Mouse (Mus musculus) heart, embryonic 15.5 days (tissue): ENCODE measurements around the gene Spata46. TPM values are rescaled to one million over a fixed set of nuclear protein-coding genes. Genes with fewer than 3 reads are reported as not detected.

Experiments used
- ATAC-seq: fragments of 200-750 bp; cut with Nextera tagmentation; replicated peaks from 2 replicates; pipeline ENCODE4 v1.8.0; 2017; ENCODE audit warnings: low read depth, moderate TSS enrichment; ENCODE audit not compliant: insufficient number of reproducible peaks, insufficient read depth, low FRiP score
- H3K27ac ChIP-seq: fragments of 300-500 bp; sonication (generic); 2 replicates; pipeline ENCODE4 v1.5.1; 2015; ENCODE audit warnings: mild to moderate bottlenecking, inconsistent platforms
- H3K27me3 ChIP-seq: fragments of 300-500 bp; sonication (generic); 2 replicates; pipeline ENCODE4 v1.6.1; 2015; ENCODE audit warnings: inconsistent platforms
- H3K36me3 ChIP-seq: fragments of 300-500 bp; sonication (generic); 2 replicates; pipeline ENCODE4 v1.6.1; 2015; ENCODE audit warnings: mild to moderate bottlenecking, inconsistent platforms
- H3K4me1 ChIP-seq: fragments of 300-500 bp; sonication (generic); replicated peaks from 2 replicates; pipeline ENCODE4 v1.6.1; 2015; ENCODE audit warnings: inconsistent platforms
- H3K4me2 ChIP-seq: fragments of 300-500 bp; sonication (generic); 2 replicates; pipeline ENCODE4 v1.6.1; 2015; ENCODE audit warnings: inconsistent platforms, mild to moderate bottlenecking, moderate library complexity
- H3K4me3 ChIP-seq: fragments of 300-500 bp; sonication (generic); 2 replicates; pipeline ENCODE4 v1.5.1; 2015; ENCODE audit warnings: mild to moderate bottlenecking, inconsistent platforms
- H3K9ac ChIP-seq: fragments of 300-500 bp; sonication (generic); 2 replicates; pipeline ENCODE4 v1.6.1; 2015; ENCODE audit warnings: mild to moderate bottlenecking, inconsistent platforms
- H3K9me3 ChIP-seq: fragments of 300-500 bp; sonication (generic); replicated peaks from 2 replicates; pipeline ENCODE4 v1.6.1; 2016; ENCODE audit warnings: inconsistent platforms
- WGBS: fragments of 180-500 bp; shearing (Covaris S2); methylation state at CpG from one replicate; pipeline ENCODE4 v1.1.7; 2015; ENCODE audit warnings: mixed read lengths; 5-methylcytosine and 5-hydroxymethylcytosine counted together
- polyA plus RNA-seq: library from polyadenylated mRNA; unstranded; fragments of >200 nt; fragmentation: Nextera tagmentation; extraction: Ambion mirVana; gene quantifications from 2 replicates; pipeline ENCODE4 v1.2.1, GENCODE M21; 2015

Spata46 gene
- polyA plus RNA-seq, 1 experiment from 2014 or later = 1.7 TPM

DNA sequence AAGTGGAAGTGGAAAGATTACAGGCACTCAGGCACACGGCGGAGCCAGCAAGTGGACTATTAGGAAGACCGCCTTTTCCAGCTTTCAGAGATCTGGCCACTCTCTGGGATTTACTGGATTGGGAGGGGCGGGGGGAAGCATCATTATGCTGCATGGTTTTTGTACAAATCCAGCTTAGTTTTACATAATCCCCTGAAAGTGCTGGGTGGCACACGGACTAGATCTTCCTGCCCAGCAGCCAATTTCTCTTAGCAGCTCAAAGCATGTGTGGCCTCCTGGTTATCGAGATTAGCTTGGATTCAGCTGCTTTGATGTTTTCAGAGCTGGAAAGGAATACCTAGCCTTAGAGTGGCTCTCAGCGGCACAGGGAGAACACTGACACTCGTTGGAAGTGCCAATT, 34.5 kb downstream of the Spata46 start:
- Histone ChIP-seq H3K4me3 (no peak overlapping the region), H3K9me3 (no peaks in the 10 kb centered on the region), H3K4me2 (no peak overlapping the region), H3K36me3 (no peaks in the 10 kb centered on the region), H3K27ac (no peak overlapping the region), H3K27me3 (no peaks in the 10 kb centered on the region), H3K4me1 (peaks cover 5% of the 10 kb centered on the region), H3K9ac (no peak overlapping the region)
- no peak for ATAC-seq
- 61% methylated on average over 8 of the region's 8 CpGs for whole genome bisulfite sequencing

DNA sequence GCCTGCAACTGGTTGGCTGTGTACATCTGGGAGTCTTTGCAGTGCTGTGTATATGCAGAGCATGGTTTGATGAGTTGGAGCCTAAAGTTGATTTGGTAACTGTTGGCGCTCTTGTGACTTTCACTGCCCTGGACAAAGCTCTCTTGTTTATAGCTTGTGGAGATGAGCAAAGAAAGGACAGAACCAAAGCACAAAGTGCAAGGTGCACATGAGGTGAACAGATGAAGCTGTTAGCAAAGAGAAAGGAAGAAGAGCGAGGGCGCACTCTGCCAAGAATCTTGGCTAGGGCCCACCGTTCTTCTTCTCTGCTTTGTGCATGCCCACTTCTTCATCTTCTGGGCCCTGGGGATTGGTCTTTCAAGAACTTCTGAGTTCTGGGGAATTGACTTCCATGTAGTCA, 35.3 kb downstream of the Spata46 start:
- no peak overlapping the region for H3K4me3 ChIP-seq
- no peak for ATAC-seq
- no peaks in the 10 kb centered on the region for H3K36me3 ChIP-seq
- no peak overlapping the region for H3K9ac ChIP-seq
- H3K27me3 ChIP-seq = no peaks in the 10 kb centered on the region
- H3K9me3 ChIP-seq = no peaks in the 10 kb centered on the region
- no peak overlapping the region for H3K4me2 ChIP-seq
- H3K27ac ChIP-seq = no peak overlapping the region
- WGBS = 93% methylated on average over 4 of the region's 4 CpGs
- peaks cover 5% of the 10 kb centered on the region for H3K4me1 ChIP-seq

DNA sequence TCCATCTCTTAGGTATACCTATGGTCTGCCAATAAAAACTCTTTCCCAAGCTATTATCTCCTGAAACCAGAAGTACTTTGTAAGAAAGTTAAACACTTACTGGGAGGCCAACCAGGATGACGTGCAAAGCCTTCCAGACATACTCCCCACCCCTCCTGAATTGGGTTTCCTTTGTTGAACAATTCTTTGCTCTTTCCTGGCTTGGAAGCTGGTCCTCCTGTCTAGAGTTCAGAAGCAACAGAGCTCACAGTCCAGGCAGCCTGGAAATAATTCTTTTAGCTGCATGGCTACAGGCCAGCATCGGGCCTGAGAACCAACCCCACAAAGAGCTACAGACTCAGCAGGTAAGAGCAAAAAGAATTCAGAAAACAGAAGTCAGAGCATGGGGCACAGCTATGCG, 37.7 kb downstream of the Spata46 start:
- H3K36me3 ChIP-seq = no peaks in the 10 kb centered on the region
- 0 out of 2 replicates have a peak, but pooled peaks have one; percentile 53 for ATAC-seq
- no peaks in the 10 kb centered on the region for H3K27me3 ChIP-seq
- 68% methylated on average over 3 of the region's 3 CpGs for WGBS
- no peak overlapping the region for H3K4me3 ChIP-seq
- H3K27ac ChIP-seq = peak overlapping the region; percentile 10; the same call in 1 of the 2 replicates
- no peaks in the 10 kb centered on the region for H3K9me3 ChIP-seq
- no peak overlapping the region for H3K9ac ChIP-seq
- peaks cover 5% of the 10 kb centered on the region for H3K4me1 ChIP-seq
- H3K4me2 ChIP-seq = no peak overlapping the region

DNA sequence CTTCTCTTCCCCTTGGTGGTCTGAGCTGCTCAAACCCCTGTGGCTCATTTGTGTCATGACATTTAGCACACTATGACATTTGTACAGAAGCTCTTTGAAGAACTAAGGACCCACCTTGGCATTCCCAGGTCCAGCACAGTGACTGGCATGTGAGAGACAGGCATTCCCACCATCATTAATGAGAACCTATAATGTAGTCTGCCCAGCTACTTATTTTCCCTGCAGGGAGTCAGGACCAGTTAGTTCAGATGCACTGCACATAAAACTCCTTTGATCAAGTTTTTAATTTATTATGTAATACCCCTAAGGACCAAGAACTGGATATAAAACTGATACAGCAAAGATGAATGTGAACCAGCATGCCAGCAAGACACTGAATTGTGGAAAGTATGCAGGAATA, 42.5 kb downstream of the Spata46 start:
- Histone ChIP-seq H3K27me3 (no peaks in the 10 kb centered on the region), H3K9ac (no peak overlapping the region)
- no peak for ATAC-seq

DNA sequence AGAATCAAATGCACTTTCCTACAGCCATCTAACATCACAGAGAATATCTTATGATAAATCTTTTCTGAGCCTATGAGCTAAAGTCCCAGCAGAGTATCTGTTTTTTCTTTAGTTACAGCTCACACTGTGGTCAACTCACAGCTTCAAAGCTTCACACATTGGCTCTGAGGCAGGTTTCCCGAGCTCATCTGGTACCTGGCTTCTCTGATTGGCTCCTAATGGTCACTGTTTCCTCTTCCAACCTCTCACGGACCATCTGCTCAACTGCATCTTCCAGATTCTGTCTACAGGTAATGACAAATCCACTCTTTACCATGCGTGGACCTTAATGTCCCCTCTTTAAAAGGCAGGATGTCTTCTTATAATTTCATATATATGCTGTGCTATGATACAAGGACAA, 44.7 kb downstream of the Spata46 start:
- no peak overlapping the region for H3K9ac ChIP-seq
- no peak overlapping the region for H3K4me2 ChIP-seq
- no peaks in the 10 kb centered on the region for H3K27me3 ChIP-seq
- no peak for ATAC-seq
- no peak overlapping the region for H3K27ac ChIP-seq
- H3K4me1 ChIP-seq = no peaks in the 10 kb centered on the region
- no peaks in the 10 kb centered on the region for H3K9me3 ChIP-seq
- 70% methylated on average over 3 of the region's 3 CpGs for WGBS
- H3K4me3 ChIP-seq = no peak overlapping the region
- H3K36me3 ChIP-seq = no peaks in the 10 kb centered on the region

More for the DNA sequence above, 42.5 kb downstream of the Spata46 start:
- no peaks in the 10 kb centered on the region for H3K4me1 ChIP-seq
- H3K4me3 ChIP-seq = no peak overlapping the region
- H3K36me3 ChIP-seq = no peaks in the 10 kb centered on the region
- no peak overlapping the region for H3K4me2 ChIP-seq
- no peaks in the 10 kb centered on the region for H3K9me3 ChIP-seq
- H3K27ac ChIP-seq = no peak overlapping the region

DNA sequence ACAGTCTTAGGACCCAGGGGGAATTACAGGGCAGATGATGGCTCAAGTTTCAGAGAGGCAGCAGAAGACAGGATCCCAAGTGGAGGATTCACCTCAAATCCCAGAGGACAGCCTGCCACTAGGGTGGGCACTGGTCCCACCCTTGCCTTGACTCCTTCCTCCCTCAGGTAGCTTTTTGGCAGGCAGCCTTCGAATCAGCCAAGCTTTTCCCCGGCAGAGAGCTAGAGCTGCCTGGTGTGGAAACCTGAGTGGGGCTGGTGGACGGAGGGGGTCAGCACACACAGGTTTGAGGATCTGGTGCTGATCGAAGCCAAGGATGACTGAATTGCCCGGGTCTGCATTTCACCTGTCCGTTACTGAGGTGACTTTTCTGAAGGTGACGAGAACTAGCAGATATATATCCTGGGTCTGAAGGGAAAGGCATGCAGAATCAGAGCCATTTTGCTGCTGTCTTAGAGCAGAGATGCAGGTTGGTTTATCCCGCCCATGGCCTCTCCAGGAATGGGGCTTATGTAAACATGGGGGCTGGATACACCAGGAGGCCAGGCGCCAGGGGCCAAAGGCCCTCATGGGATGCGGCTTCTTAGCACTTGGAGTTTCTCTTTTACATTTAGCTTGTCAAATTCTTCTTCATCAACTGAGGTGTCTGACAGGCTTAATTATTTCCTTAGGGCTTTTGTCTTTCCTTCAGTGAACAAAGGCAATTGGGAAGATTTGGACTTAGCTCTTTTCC, 51.7 kb downstream of the Spata46 start:
- Histone ChIP-seq H3K27me3 (no peaks in the 10 kb centered on the region), H3K4me2 (no peak overlapping the region), H3K9me3 (no peaks in the 10 kb centered on the region), H3K36me3 (no peaks in the 10 kb centered on the region), H3K27ac (no peak overlapping the region), H3K4me3 (no peak overlapping the region), H3K4me1 (no peaks in the 10 kb centered on the region), H3K9ac (no peak overlapping the region)
- WGBS = 58% methylated on average over 10 of the region's 10 CpGs
- no peak for ATAC-seq

Other genes starting within 250 kb of the Spata46 start
- gene Ddr2, start 198.0 kb upstream of the Spata46 start, polyA plus RNA-seq = 12.0 and 17.1 TPM in 2 replicates
- gene Uap1, start 133.8 kb upstream of the Spata46 start, polyA plus RNA-seq = 45.0 and 46.0 TPM in 2 replicates
- 4.6 and 6.1 TPM in 2 replicates for gene Uhmk1, start 93.4 kb upstream of the Spata46 start, polyA plus RNA-seq
- not detected in 2 replicates for gene Sh2d1b2, start 76.1 kb upstream of the Spata46 start, polyA plus RNA-seq
- gene Sh2d1b1, start 31.5 kb upstream of the Spata46 start, polyA plus RNA-seq = 0.19 and 0.24 TPM in 2 replicates
- 4.0 and 5.1 TPM in 2 replicates for gene Gm7694, start 2.5 kb upstream of the Spata46 start, polyA plus RNA-seq